Mouse (Mus musculus) sigmoid colon, adult 10 weeks (tissue): ENCODE results near the gene Pgd. TPM values are rescaled to one million over a fixed set of nuclear protein-coding genes. Genes with fewer than 3 reads are reported as not detected.

Experiments used
- polyA plus RNA-seq: library from polyadenylated mRNA; stranded (reverse); fragments of 350-450 nt; fragmentation: Illumina TruSeq; extraction: RNeasy Lipid Tissue Mini Kit (QIAGEN cat#74804); gene quantifications from one replicate; pipeline ENCODE4 v1.2.3, GENCODE M21; 2014; ENCODE audit warnings: low read depth, low replicate concordance

Gene Pgd
- polyA plus RNA-seq, result 38.9 TPM

DNA sequence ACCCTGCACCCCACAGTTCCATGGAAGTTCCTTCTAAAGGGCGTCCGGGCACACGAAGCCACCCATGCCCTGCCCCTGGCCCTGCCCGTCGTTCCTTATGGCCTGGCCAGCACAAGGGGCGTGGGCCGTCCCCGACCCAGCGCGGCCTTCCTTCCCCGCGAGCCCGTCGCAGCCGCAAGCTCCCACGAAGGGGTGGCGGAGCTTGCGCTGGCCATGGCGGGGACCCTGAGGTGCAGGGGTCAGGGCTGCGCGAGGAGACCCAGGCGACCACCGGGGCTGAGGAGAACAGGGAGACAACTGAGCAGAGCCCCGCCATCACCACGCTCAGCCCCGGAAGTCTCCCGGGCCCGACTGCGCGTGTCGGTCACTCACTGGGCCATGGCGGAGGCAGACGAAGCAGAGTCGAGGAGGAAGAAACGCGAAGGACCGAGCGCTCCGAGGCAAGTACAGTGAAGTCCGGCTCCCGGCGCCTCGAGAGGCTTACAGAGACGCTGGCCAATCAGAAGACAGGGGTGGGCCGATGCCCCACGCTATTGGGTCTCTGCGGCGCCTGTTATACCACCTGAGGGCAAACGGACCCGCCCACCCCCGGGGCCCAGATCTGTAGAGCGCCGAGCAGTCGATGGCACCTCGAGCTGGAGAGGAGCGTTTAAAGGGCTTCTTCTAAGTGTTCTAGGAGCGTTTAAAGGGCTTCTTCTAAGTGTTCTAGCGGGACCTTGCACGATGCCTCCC lies at the start of gene Pgd:
Gene Pgd, minus strand, starts transcription at position 557 of the 732 bp plus-strand sequence.

DNA sequence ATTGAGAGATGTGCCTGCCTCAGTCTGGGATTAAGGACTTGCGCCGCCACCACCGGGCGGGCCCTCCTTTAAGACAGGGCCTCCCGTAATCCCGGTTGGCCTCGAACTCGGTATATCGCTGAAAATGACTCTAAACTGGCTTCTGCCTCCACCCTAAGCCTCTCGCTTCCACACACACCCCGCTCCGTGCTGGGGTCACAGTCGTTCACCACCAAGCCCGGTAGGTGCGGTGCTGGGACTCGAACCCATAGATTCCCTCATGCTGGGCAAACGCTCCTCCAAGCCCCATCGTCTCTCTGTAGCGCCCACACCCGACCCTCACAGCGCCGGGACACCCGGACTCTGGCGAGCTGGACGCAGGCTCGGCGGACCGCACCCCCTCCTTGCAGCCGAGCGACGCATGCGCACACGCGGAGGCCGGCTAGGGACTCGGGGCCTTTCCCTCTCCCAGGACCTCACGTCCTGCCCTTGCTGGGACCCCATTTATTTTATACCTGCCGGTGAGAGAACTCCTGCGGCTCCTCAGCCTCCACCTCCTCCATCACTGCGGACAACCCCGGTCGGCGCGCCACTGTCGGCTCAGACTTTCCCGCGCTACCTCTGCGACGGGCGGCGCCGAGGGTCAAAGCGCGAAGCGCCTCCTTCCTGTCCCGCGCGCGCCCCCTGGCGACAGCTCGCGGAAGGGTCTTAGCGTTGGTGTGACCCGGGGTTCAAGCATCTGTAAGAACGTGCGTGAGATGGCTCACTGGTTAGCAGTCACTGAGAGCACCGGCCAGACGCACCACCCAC lies 29.4 kb downstream of the Pgd start, which contains the start of gene Cenps:
Gene Cenps, minus strand, starts transcription at position 648 of the 789 bp plus-strand sequence.

DNA sequence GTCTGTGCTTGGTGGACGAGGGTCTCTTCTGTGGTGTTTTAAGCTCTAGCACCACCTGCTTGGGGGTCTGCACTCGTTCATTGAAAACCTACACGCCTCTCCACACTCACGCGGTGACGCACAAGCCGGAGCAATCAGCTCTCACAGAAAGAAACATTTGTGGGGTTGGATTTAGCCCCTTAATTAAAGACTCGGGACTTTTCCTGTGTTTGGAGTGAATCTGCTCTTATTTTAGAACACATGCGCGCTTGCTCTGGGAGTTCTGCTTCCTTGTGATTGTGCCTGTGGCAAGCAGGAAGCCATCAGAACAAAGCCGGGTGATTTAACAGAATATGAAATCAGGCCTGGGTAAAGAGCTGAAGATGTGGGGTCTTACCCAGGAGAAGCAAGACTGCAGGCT lies 39.9 kb downstream of the Pgd start, which contains the start of gene Cort:
Gene Cort, minus strand, starts transcription at position 101 of the 400 bp plus-strand sequence.

GRCm38 (mm10) chr4:149103875-149104561 lies 62.6 kb downstream of the Pgd start, which contains the start of gene Dffa:
Gene Dffa, plus strand, starts transcription at chr4:149104146.

Other genes with a start within 250 kb of the Pgd start
- 1.1 TPM for gene Pex14, start 66.9 kb downstream of the Pgd start, polyA plus RNA-seq
- 8.0 TPM for gene Dffa, start 62.6 kb downstream of the Pgd start, polyA plus RNA-seq
- not detected for gene Cort, start 40.0 kb downstream of the Pgd start, polyA plus RNA-seq
- 3.1 TPM for gene Cenps, start 29.1 kb downstream of the Pgd start, polyA plus RNA-seq
- 67.2 TPM for gene Kif1b, start 140.9 kb upstream of the Pgd start, polyA plus RNA-seq